Mouse (Mus musculus) thymus, postnatal 0 days (tissue): Measurements from ENCODE around the gene Apol6. TPM values are rescaled to one million over a fixed set of nuclear protein-coding genes. Genes with fewer than 3 reads are reported as not detected.

Experiments used
- DNase-seq: peaks from one replicate; pipeline ENCODE4 v3.0.0-alpha.2; 2015; ENCODE audit warnings: low spot score
- polyA plus RNA-seq: library from polyadenylated mRNA; unstranded; fragments of >200 nt; fragmentation: Nextera tagmentation; extraction: Ambion mirVana; gene quantifications from 2 replicates; pipeline ENCODE4 v1.2.1, GENCODE M21; 2015

Apol6 gene
- polyA plus RNA-seq, 1 experiment from 2014 or later: not detected

- no peak for DNase-seq
These were observed 60.0 kb downstream of the Apol6 start for GRCm38 (mm10) chr15:77104349-77105158.

- DNase-seq: no peak
These were observed 60.7 kb downstream of the Apol6 start for GRCm38 (mm10) chr15:77105273-77105672.

Other genes starting within 250 kb of the Apol6 start
- 18.5 and 18.6 TPM in 2 replicates for gene Zfp251, start 173.3 kb upstream of the Apol6 start, polyA plus RNA-seq
- 9.7 and 10.5 TPM in 2 replicates for gene Zfp7, start 165.5 kb upstream of the Apol6 start, polyA plus RNA-seq
- gene Gm49527, start 165.4 kb upstream of the Apol6 start, polyA plus RNA-seq: 0.51 and 1.0 TPM in 2 replicates
- 3.9 and 5.1 TPM in 2 replicates for gene Zfp647, start 119.3 kb upstream of the Apol6 start, polyA plus RNA-seq
- 68.6 and 72.5 TPM in 2 replicates for gene 1110038F14Rik, start 96.2 kb upstream of the Apol6 start, polyA plus RNA-seq
- 0.73 and 0.99 TPM in 2 replicates for gene Mb, start 5.9 kb downstream of the Apol6 start, polyA plus RNA-seq